Mouse (Mus musculus): Measurements from ENCODE around the gene Asb6.

GRCm38 (mm10) chr2:30864968-30865381 is 34.8 kb upstream of the Asb6 start:
- no peak for TF ChIP-seq CTCF (IDR thresholded peaks at IDR 0.05)
- TF ChIP-seq EP300 (IDR thresholded peaks at IDR 0.05), result no peak

Data from lung, postnatal 0 days (tissue).